Mouse (Mus musculus) gastrocnemius, adult 2 months (tissue): ENCODE data around the gene Grb7. TPM values are rescaled to one million over a fixed set of nuclear protein-coding genes. Genes with fewer than 3 reads are reported as not detected.

Experiments used
- DNase-seq: peaks from one replicate; pipeline ENCODE4 v3.0.0; 2022
- H3K27ac ChIP-seq: fragments of 200-600 bp; 2 replicates; pipeline ENCODE4 v1.8.1; 2022; ENCODE audit warnings: mild to moderate bottlenecking
- H3K4me3 ChIP-seq: fragments of 200-600 bp; 2 replicates; pipeline ENCODE4 v1.8.1; 2022; ENCODE audit warnings: mild to moderate bottlenecking, moderate library complexity
- CTCF ChIP-seq: fragments of 200-600 bp; IDR thresholded peaks from 2 replicates; pipeline ENCODE4 v1.8.1; 2022; ENCODE audit warnings: antibody characterized with exemption, mild to moderate bottlenecking, moderate library complexity
- intact Hi-C: fragments of 180-260 bp; cut with DNase I; formaldehyde crosslinking; loops from one replicate; pipeline ENCODE4 v1.15.1; 2025
- total RNA-seq, 2 experiments: library from RNA; stranded (reverse); gene quantifications; 2 replicates each; pipeline ENCODE4 v1.2.3; 2021

The Grb7 gene
- total RNA-seq, 2 experiments from 2014 or later = not detected

GRCm38 (mm10) chr11:98418939-98419547, 27.2 kb upstream of the Grb7 start:
- intact Hi-C loops = no loop called here

GRCm38 (mm10) chr11:98426592-98426991, 19.6 kb upstream of the Grb7 start:
- Histone ChIP-seq H3K27ac (no peak overlapping the region), H3K4me3 (no peak overlapping the region)
- DNase-seq = peak; percentile 6
- TF ChIP-seq CTCF = no peak
- intact Hi-C loops = no loop called here

More at GRCm38 (mm10) chr11:98418939-98419547, 27.2 kb upstream of the Grb7 start:
- Histone ChIP-seq H3K27ac (no peak overlapping the region), H3K4me3 (no peak overlapping the region)
- DNase-seq = no peak
- no peak for TF ChIP-seq CTCF

GRCm38 (mm10) chr11:98428436-98428835, 17.8 kb upstream of the Grb7 start:
- no peak for DNase-seq
- Histone ChIP-seq H3K27ac (no peak overlapping the region), H3K4me3 (no peak overlapping the region)
- intact Hi-C loops = no loop called here
- no peak for TF ChIP-seq CTCF

GRCm38 (mm10) chr11:98431743-98432502, 14.3 kb upstream of the Grb7 start:
- intact Hi-C loops = no loop called here
- no peak for DNase-seq
- H3K4me3 ChIP-seq = no peak overlapping the region
- TF ChIP-seq CTCF = no peak
- H3K27ac ChIP-seq = no peak overlapping the region

- Histone ChIP-seq H3K27ac (no peak overlapping the region), H3K4me3 (no peak overlapping the region)
- intact Hi-C loops = no loop called here
- no peak for TF ChIP-seq CTCF
- no peak for DNase-seq
Observed at GRCm38 (mm10) chr11:98435723-98436122, 10.5 kb upstream of the Grb7 start.

GRCm38 (mm10) chr11:98437441-98437840, 8.8 kb upstream of the Grb7 start:
- TF ChIP-seq CTCF = no peak
- intact Hi-C loops = no loop called here
- Histone ChIP-seq H3K27ac (no peak overlapping the region), H3K4me3 (no peak overlapping the region)
- DNase-seq = no peak

GRCm38 (mm10) chr11:98438331-98439158, 7.6 kb upstream of the Grb7 start, which contains the start of gene Mien1:
Gene Mien1, minus strand, starts transcription at chr11:98438991.
- H3K27ac ChIP-seq = peak within 1 kb of the TSS; percentile 91
- intact Hi-C loops = loop anchor here (1.0 to 2.0 kb wide), 2 partner anchors 38 to 96 kb away; partner anchors contain the start of gene Pgap3
- peak; percentile 96 for DNase-seq
- H3K4me3 ChIP-seq = peak within 1 kb of the TSS; percentile 79
- peak; percentile 97 for TF ChIP-seq CTCF

- intact Hi-C loops = loop anchor here (5.0 kb wide), 1 partner anchor 176 kb away; no protein-coding TSS in a partner anchor
- TF ChIP-seq CTCF = no peak
- DNase-seq = no peak
- H3K27ac ChIP-seq = no peak overlapping the region
- no peak overlapping the region for H3K4me3 ChIP-seq
Observed at GRCm38 (mm10) chr11:98443688-98444087, 2.5 kb upstream of the Grb7 start.

- Histone ChIP-seq H3K4me3 (no peak overlapping the region), H3K27ac (no peak overlapping the region)
- no peak for DNase-seq
- TF ChIP-seq CTCF = no peak
- intact Hi-C loops = no loop called here
Observed at GRCm38 (mm10) chr11:98445238-98445637, 956 bp upstream of the Grb7 start.

GRCm38 (mm10) chr11:98445679-98446078, 515 bp upstream of the Grb7 start:
- Histone ChIP-seq H3K4me3 (no peak overlapping the region), H3K27ac (no peak overlapping the region)
- DNase-seq = no peak
- no peak for TF ChIP-seq CTCF
- intact Hi-C loops = no loop called here

GRCm38 (mm10) chr11:98446562-98447474, 624 bp downstream of the Grb7 start:
- Histone ChIP-seq H3K27ac (no peak overlapping the region), H3K4me3 (peak overlapping the region; percentile 9)
- TF ChIP-seq CTCF = no peak
- intact Hi-C loops = no loop called here
- DNase-seq = peak; percentile 25

- TF ChIP-seq CTCF = no peak
- Histone ChIP-seq H3K27ac (no peak overlapping the region), H3K4me3 (no peak overlapping the region)
- no peak for DNase-seq
- intact Hi-C loops = no loop called here
Observed at GRCm38 (mm10) chr11:98447475-98447834, 1.3 kb downstream of the Grb7 start.
